Mouse (Mus musculus): ENCODE data around the gene Tank. TPM values are rescaled to one million over a fixed set of nuclear protein-coding genes. Genes with fewer than 3 reads are reported as not detected.

Gene Tank
- polyA plus RNA-seq, 1 experiment from 2014 or later = 28.9 TPM

- Histone ChIP-seq H3K36me3 (no peaks in the 10 kb centered on the region), H3K27me3 (no peaks in the 10 kb centered on the region), H3K9me3 (no peaks in the 10 kb centered on the region), H3K9ac (replicated peaks) (no peak overlapping the region), H3K27ac (replicated peaks) (no peak overlapping the region), H3K4me3 (no peak overlapping the region), H3K4me2 (replicated peaks) (no peak overlapping the region), H3K4me1 (peaks cover 2% of the 10 kb centered on the region; the same call in 1 of the 2 replicates)
- ATAC-seq (replicated peaks) = no peak
- WGBS = 2% methylated on average over 1 of the region's 1 CpGs
Measured at GRCm38 (mm10) chr2:61561058-61561457, 17.3 kb upstream of the Tank start.

GRCm38 (mm10) chr2:61563202-61563601 lies 15.2 kb upstream of the Tank start:
- Histone ChIP-seq H3K36me3 (no peaks in the 10 kb centered on the region), H3K9me3 (no peaks in the 10 kb centered on the region), H3K27ac (replicated peaks) (no peak overlapping the region), H3K4me3 (no peak overlapping the region), H3K27me3 (no peaks in the 10 kb centered on the region), H3K4me1 (no peaks in the 10 kb centered on the region), H3K9ac (replicated peaks) (no peak overlapping the region), H3K4me2 (replicated peaks) (no peak overlapping the region)
- no peak for ATAC-seq (replicated peaks)
- 73% methylated on average over 6 of the region's 6 CpGs for WGBS

GRCm38 (mm10) chr2:61567045-61567783 lies 11.2 kb upstream of the Tank start:
- no peaks in the 10 kb centered on the region for H3K9me3 ChIP-seq
- 57% methylated on average over 4 of the region's 4 CpGs for WGBS
- H3K4me1 ChIP-seq = no peaks in the 10 kb centered on the region
- no peaks in the 10 kb centered on the region for H3K27me3 ChIP-seq
- H3K36me3 ChIP-seq = no peaks in the 10 kb centered on the region
- no peak overlapping the region for H3K27ac ChIP-seq (replicated peaks)
- no peak overlapping the region for H3K4me2 ChIP-seq (replicated peaks)
- no peak overlapping the region for H3K4me3 ChIP-seq
- no peak for ATAC-seq (replicated peaks)
- no peak overlapping the region for H3K9ac ChIP-seq (replicated peaks)

- H3K27ac ChIP-seq (replicated peaks) = no peak overlapping the region
- 88% methylated on average over 6 of the region's 6 CpGs for WGBS
- no peak for ATAC-seq (replicated peaks)
- no peaks in the 10 kb centered on the region for H3K36me3 ChIP-seq
- H3K4me1 ChIP-seq = no peaks in the 10 kb centered on the region
- no peaks in the 10 kb centered on the region for H3K27me3 ChIP-seq
- H3K9me3 ChIP-seq = no peaks in the 10 kb centered on the region
- no peak overlapping the region for H3K4me3 ChIP-seq
- no peak overlapping the region for H3K4me2 ChIP-seq (replicated peaks)
- no peak overlapping the region for H3K9ac ChIP-seq (replicated peaks)
Measured at GRCm38 (mm10) chr2:61569181-61569580, 9.2 kb upstream of the Tank start.

- H3K9ac ChIP-seq (replicated peaks) = no peak overlapping the region
- no peaks in the 10 kb centered on the region for H3K4me1 ChIP-seq
- H3K36me3 ChIP-seq = no peaks in the 10 kb centered on the region
- H3K9me3 ChIP-seq = no peaks in the 10 kb centered on the region
- no peak overlapping the region for H3K4me3 ChIP-seq
- no peaks in the 10 kb centered on the region for H3K27me3 ChIP-seq
- no peak for ATAC-seq (replicated peaks)
- H3K4me2 ChIP-seq (replicated peaks) = no peak overlapping the region
- WGBS = 83% methylated on average over 4 of the region's 4 CpGs
- H3K27ac ChIP-seq (replicated peaks) = no peak overlapping the region
Measured at GRCm38 (mm10) chr2:61571343-61571955, 6.9 kb upstream of the Tank start.

GRCm38 (mm10) chr2:61576497-61576896 lies 1.9 kb upstream of the Tank start:
- no peaks in the 10 kb centered on the region for H3K4me1 ChIP-seq
- WGBS = 91% methylated on average over 3 of the region's 3 CpGs
- no peak overlapping the region for H3K4me2 ChIP-seq (replicated peaks)
- H3K27me3 ChIP-seq = no peaks in the 10 kb centered on the region
- no peaks in the 10 kb centered on the region for H3K36me3 ChIP-seq
- no peak for ATAC-seq (replicated peaks)
- no peaks in the 10 kb centered on the region for H3K9me3 ChIP-seq
- H3K9ac ChIP-seq (replicated peaks) = no peak overlapping the region
- H3K27ac ChIP-seq (replicated peaks) = no peak overlapping the region
- no peak overlapping the region for H3K4me3 ChIP-seq

- Histone ChIP-seq H3K36me3 (no peaks in the 10 kb centered on the region), H3K4me1 (no peaks in the 10 kb centered on the region), H3K27ac (replicated peaks) (no peak overlapping the region), H3K9me3 (no peaks in the 10 kb centered on the region), H3K9ac (replicated peaks) (no peak overlapping the region), H3K4me3 (no peak overlapping the region), H3K27me3 (no peaks in the 10 kb centered on the region), H3K4me2 (replicated peaks) (no peak overlapping the region)
- 83% methylated on average over 17 of the region's 17 CpGs for WGBS
- no peak for ATAC-seq (replicated peaks)
Measured at GRCm38 (mm10) chr2:61576928-61577695, 1.3 kb upstream of the Tank start.

- Histone ChIP-seq H3K9me3 (no peaks in the 10 kb centered on the region), H3K27me3 (no peaks in the 10 kb centered on the region), H3K4me2 (replicated peaks) (no peak overlapping the region), H3K4me3 (no peak overlapping the region), H3K9ac (replicated peaks) (no peak overlapping the region), H3K36me3 (no peaks in the 10 kb centered on the region), H3K27ac (replicated peaks) (no peak overlapping the region), H3K4me1 (no peaks in the 10 kb centered on the region)
- ATAC-seq (replicated peaks) = no peak
- WGBS = 75% methylated on average over 7 of the region's 7 CpGs
Measured at GRCm38 (mm10) chr2:61577696-61578062, 706 bp upstream of the Tank start.

- ATAC-seq (replicated peaks) = no peak
- WGBS = 89% methylated on average over 3 of the region's 3 CpGs
- Histone ChIP-seq H3K27ac (replicated peaks) (no peak overlapping the region), H3K4me1 (no peaks in the 10 kb centered on the region), H3K36me3 (no peaks in the 10 kb centered on the region), H3K4me3 (no peak overlapping the region), H3K9me3 (no peaks in the 10 kb centered on the region), H3K9ac (replicated peaks) (no peak overlapping the region), H3K27me3 (no peaks in the 10 kb centered on the region), H3K4me2 (replicated peaks) (no peak overlapping the region)
Measured at GRCm38 (mm10) chr2:61579501-61579990, 1.2 kb downstream of the Tank start.

GRCm38 (mm10) chr2:61580091-61580490 lies 1.7 kb downstream of the Tank start:
- Histone ChIP-seq H3K27ac (replicated peaks) (no peak overlapping the region), H3K9ac (replicated peaks) (no peak overlapping the region), H3K4me2 (replicated peaks) (no peak overlapping the region), H3K4me3 (no peak overlapping the region), H3K27me3 (no peaks in the 10 kb centered on the region), H3K9me3 (no peaks in the 10 kb centered on the region), H3K4me1 (no peaks in the 10 kb centered on the region), H3K36me3 (no peaks in the 10 kb centered on the region)
- WGBS = 86% methylated on average over 3 of the region's 3 CpGs
- ATAC-seq (replicated peaks) = no peak

- Histone ChIP-seq H3K4me1 (no peaks in the 10 kb centered on the region), H3K27ac (replicated peaks) (no peak overlapping the region), H3K36me3 (no peaks in the 10 kb centered on the region), H3K9me3 (no peaks in the 10 kb centered on the region), H3K4me3 (no peak overlapping the region), H3K27me3 (no peaks in the 10 kb centered on the region), H3K9ac (replicated peaks) (no peak overlapping the region), H3K4me2 (replicated peaks) (no peak overlapping the region)
- 70% methylated on average over 10 of the region's 10 CpGs for WGBS
- ATAC-seq (replicated peaks) = no peak
Measured at GRCm38 (mm10) chr2:61580555-61581080, 2.2 kb downstream of the Tank start.

Data from forebrain, embryonic 15.5 days (tissue).